In genomic region chr3:142594547-142594946, GRCm38 (mm10) we compare ENCODE assay signal across 29 mouse cellular contexts. TPM values are rescaled to one million over a fixed set of nuclear protein-coding genes. Genes with fewer than 3 reads are reported as not detected.
"Had no signal": no experiment of that assay in that cellular context is flagged by ENCODE, and none has a peak within 500 bp of the region (broad histone marks: within the 10 kb centered on the region; RNA-seq: fewer than 3 reads in every experiment).

Gene Gbp2b (plus strand): TSS chr3:142594847.

- H3K27ac ChIP-seq: gastrocnemius, adult 2 months; heart, embryonic 10.5 days; hindbrain, embryonic 12.5 days; hindbrain, embryonic 14.5 days; kidney, embryonic 15.5 days; kidney, postnatal 0 days; limb, embryonic 13.5 days; limb, embryonic 15.5 days; liver, embryonic 12.5 days; liver, embryonic 14.5 days had no signal

- ATAC-seq: hindbrain, embryonic 16.5 days; intestine, embryonic 16.5 days; liver, embryonic 12.5 days had no signal

- H3K36me3 ChIP-seq: heart, embryonic 10.5 days; heart, embryonic 12.5 days; hindbrain, embryonic 12.5 days; kidney, embryonic 15.5 days; limb, embryonic 13.5 days; limb, embryonic 15.5 days; liver, embryonic 12.5 days had no signal

- H3K9me3 ChIP-seq: heart, embryonic 10.5 days; heart, embryonic 12.5 days; hindbrain, embryonic 12.5 days; kidney, embryonic 15.5 days; limb, embryonic 13.5 days; limb, embryonic 15.5 days; liver, embryonic 12.5 days had no signal

- H3K27me3 ChIP-seq: heart, embryonic 12.5 days; hindbrain, embryonic 12.5 days; kidney, embryonic 15.5 days; limb, embryonic 13.5 days; limb, embryonic 15.5 days; liver, embryonic 12.5 days had no signal

- H3K4me1 ChIP-seq: heart, embryonic 10.5 days; heart, embryonic 12.5 days; hindbrain, embryonic 12.5 days; kidney, embryonic 15.5 days; limb, embryonic 13.5 days; limb, embryonic 15.5 days; liver, embryonic 12.5 days had no signal

- H3K4me2 ChIP-seq: heart, embryonic 12.5 days; hindbrain, embryonic 12.5 days; hindbrain, embryonic 14.5 days; kidney, embryonic 15.5 days; limb, embryonic 13.5 days; limb, embryonic 15.5 days; liver, embryonic 12.5 days had no signal

- DNase-seq: gastrocnemius, adult 2 months; gastrocnemius, postnatal 10 days; gastrocnemius, postnatal 25 days; heart, adult 18-20 months; heart, postnatal 14 days; heart, postnatal 36 days; kidney, adult 11 months; kidney, adult 2 months; kidney, adult 9 months; kidney, postnatal 14 days; kidney, postnatal 36 days; layer of hippocampus, adult 9-11 months; layer of hippocampus, postnatal 36 days; left cerebral cortex, postnatal 4 days had no signal

- H3K4me3 ChIP-seq: gastrocnemius, adult 2 months; heart, embryonic 10.5 days; heart, embryonic 12.5 days; hindbrain, embryonic 12.5 days; kidney, embryonic 15.5 days; limb, embryonic 13.5 days; limb, embryonic 15.5 days; liver, embryonic 12.5 days had no signal

- H3K9ac ChIP-seq: heart, embryonic 12.5 days; hindbrain, embryonic 12.5 days; hindbrain, embryonic 14.5 days; kidney, embryonic 15.5 days; limb, embryonic 13.5 days; limb, embryonic 15.5 days; liver, embryonic 12.5 days; liver, embryonic 14.5 days had no signal

RNA-seq across cellular contexts. Expression of gene Gbp2b, which starts in this region (rescaled TPM):
- polyA plus RNA-seq: heart, embryonic 10.5 days; heart, embryonic 12.5 days; heart, embryonic 16.5 days; hindbrain, embryonic 12.5 days; hindbrain, embryonic 14.5 days; limb, embryonic 11.5 days; limb, embryonic 13.5 days; limb, embryonic 15.5 days; liver, embryonic 12.5 days; liver, embryonic 16.5 days had no signal
